Mouse (Mus musculus) CH12.LX (cell line): ENCODE measurements at regions not wholly inside any gene's neighbourhood (a gene's known extent, or its start where the extent isn't known, plus 50 kb on each side); places are given as distances from the start of the nearest gene placed in this dataset.

Experiments
- CTCF ChIP-seq, 2 experiments: IDR thresholded peaks in 1 of 2; conservative IDR thresholded peaks in 1 of 2; 2 replicates each; pipeline ENCODE4 v1.5.1; 2011 to 2012; ENCODE audit warnings: low read depth in 2 of 2, low read length in 2 of 2, improper control_type of control experiment in 1 of 2, inconsistent platforms in 1 of 2, mild to moderate bottlenecking in 1 of 2, moderate library complexity in 1 of 2
- E2F4 ChIP-seq: IDR thresholded peaks from 2 replicates; pipeline ENCODE4 v1.6.1; 2011; ENCODE audit warnings: low read depth, low read length, improper control_type of control experiment; ENCODE audit not compliant: insufficient replicate concordance
- KAT2A ChIP-seq: IDR thresholded peaks from 2 replicates; pipeline ENCODE4 v1.6.1; 2012; ENCODE audit warnings: low read length, improper control_type of control experiment, inconsistent platforms; ENCODE audit not compliant: insufficient replicate concordance
- MAFK ChIP-seq: IDR thresholded peaks from 2 replicates; pipeline ENCODE4 v1.6.1; 2011; ENCODE audit warnings: low read length, improper control_type of control experiment; ENCODE audit not compliant: insufficient replicate concordance
- NRF1 ChIP-seq: IDR thresholded peaks from 2 replicates; pipeline ENCODE4 v1.6.1; 2014; ENCODE audit warnings: low read depth, mild to moderate bottlenecking, inconsistent platforms, low read length, improper control_type of control experiment, moderate library complexity
- POLR2A ChIP-seq: IDR thresholded peaks from 2 replicates; pipeline ENCODE4 v1.6.1; 2011; ENCODE audit warnings: low read depth, mild to moderate bottlenecking, improper control_type of control experiment, low read length
- RAD21 ChIP-seq: IDR thresholded peaks from 2 replicates; pipeline ENCODE4 v1.6.1; 2011; ENCODE audit warnings: low read depth, mild to moderate bottlenecking, low read length, improper control_type of control experiment, moderate library complexity
- UBTF ChIP-seq: IDR thresholded peaks from 2 replicates; pipeline ENCODE4 v1.6.1; 2012; ENCODE audit warnings: low read depth, mild to moderate bottlenecking, inconsistent platforms, low read length, improper control_type of control experiment, moderate library complexity
- ZNF384 ChIP-seq: IDR thresholded peaks from 2 replicates; pipeline ENCODE4 v1.6.1; 2012; ENCODE audit warnings: low read depth, low read length, improper control_type of control experiment, inconsistent platforms

DNA sequence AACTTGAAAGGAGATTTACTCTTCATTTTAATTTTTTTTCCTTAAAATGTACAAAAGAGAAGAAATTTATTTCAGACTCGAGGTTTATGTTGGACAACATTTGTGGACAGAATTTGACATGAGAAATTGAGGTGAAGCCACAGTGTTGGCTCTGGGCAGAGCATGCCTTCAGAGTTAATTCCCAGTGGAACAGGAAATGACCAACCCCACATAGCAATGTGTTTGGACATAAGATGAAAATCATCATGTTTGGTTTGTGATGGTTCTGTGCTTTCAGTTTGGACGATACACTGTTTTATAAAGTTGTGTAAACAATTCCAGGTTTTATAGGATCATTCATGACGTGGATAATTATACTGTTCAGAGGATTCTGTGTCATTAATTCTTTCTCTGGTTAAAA lies 271.9 kb upstream of the Mettl25 start:
- TF ChIP-seq NRF1 (no peak), ZNF384 (no peak), CTCF (conservative IDR thresholded peaks at IDR 0.05 in 1 of 2, IDR thresholded peaks at IDR 0.05 in 1 of 2; ENCODE audit: low read depth in 2 of 2, low read length in 2 of 2) (no peak), POLR2A (no peak), UBTF (no peak), RAD21 (no peak), MAFK (no peak), KAT2A (no peak), E2F4 (no peak)
